Mouse (Mus musculus) natural killer cell, adult 2 months (primary cell): Measurements from ENCODE around the gene Prima1.

Experiments used
- DNase-seq, 2 experiments: peaks; one replicate each; pipeline ENCODE4 v3.0.0; 2022; ENCODE audit warnings: low spot score in 2 of 2

The Prima1 gene

DNA sequence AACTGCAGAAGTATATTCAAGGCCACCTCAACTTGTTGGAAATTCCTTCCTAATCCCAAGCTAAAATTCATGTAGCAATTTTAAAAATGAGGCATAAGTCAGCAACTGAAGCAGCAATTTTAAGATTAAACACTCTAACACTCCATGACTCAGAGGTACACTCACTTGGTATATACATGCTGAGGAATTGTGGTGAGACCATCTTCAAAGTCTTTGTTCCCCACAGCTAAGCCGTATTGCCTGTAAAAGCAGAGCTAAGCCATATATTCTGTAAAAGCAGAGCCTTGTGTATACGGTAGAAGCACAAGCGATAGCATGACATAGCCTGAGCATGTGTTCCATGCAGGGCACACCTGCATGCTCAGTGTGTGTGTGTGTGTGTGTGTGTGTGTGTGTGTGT, 86.5 kb downstream of the Prima1 start:
- no peak for DNase-seq

DNA sequence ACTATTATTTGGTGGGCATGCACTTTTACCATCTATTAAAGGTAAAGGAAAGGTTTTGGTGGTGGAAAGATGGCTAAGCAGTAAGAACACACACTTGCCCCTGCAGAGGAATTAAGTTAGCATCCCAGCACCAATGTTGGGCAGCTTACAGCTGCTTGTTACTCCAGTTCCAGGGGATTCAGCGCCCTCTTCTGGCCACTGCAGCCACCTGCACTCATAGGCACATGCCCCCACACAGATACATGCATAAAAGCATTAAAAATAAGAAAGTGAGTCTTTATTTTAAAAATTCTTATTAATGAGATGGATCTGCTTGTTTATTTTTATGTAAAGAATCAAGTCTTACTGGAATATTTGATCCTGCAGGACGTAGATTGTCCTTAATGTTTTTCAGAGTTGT, 87.0 kb downstream of the Prima1 start:
- no peak for DNase-seq

DNA sequence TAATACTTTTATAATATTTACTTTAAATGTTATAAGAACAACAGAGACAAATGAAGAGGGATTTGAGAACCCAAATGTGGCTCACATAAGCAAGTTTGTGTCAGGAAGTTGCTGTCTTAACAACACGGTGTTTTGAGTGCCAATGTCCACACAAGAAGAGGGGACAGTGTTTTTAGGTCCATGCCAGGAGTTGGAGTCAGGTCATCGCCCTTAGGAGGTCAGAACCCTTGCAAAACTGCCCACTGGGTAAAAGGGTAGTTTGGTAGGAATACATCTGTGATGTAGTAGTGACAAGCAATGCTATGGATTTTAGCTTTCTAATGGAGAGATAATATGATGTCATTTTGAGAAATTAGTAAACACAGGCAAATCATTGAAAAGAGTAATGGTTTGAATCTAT, 91.7 kb downstream of the Prima1 start:
- no peak for DNase-seq
